Mouse (Mus musculus) CH12.LX (cell line): ENCODE results near the gene Carnmt1. TPM values are rescaled to one million over a fixed set of nuclear protein-coding genes. Genes with fewer than 3 reads are reported as not detected.

ENCODE experiments used
- DNase-seq: peaks from one replicate; pipeline ENCODE4 v3.0.0-alpha.2; 2013; ENCODE audit errors: extremely low read depth
- H3K27ac ChIP-seq: 2 replicates; pipeline ENCODE4 v1.5.1; 2012; ENCODE audit warnings: low read depth, mild to moderate bottlenecking, control low read depth, moderate library complexity; ENCODE audit not compliant: insufficient read depth
- H3K27me3 ChIP-seq: replicated peaks from 2 replicates; pipeline ENCODE3; 2012; ENCODE audit warnings: inconsistent platforms
- H3K36me3 ChIP-seq, 2 experiments: replicated peaks in 1 of 2; 2 replicates each; pipeline versions ENCODE3 to v1.6.1; 2012; ENCODE audit warnings: inconsistent platforms in 1 of 2, low read length in 1 of 2, mild to moderate bottlenecking in 1 of 2, mixed read lengths in 1 of 2, moderate library complexity in 1 of 2; ENCODE audit not compliant: control insufficient read depth in 1 of 2, insufficient read depth in 1 of 2
- H3K4me1 ChIP-seq, 2 experiments: 2 replicates each; pipeline ENCODE4 v1.6.1; 2012; ENCODE audit warnings: inconsistent platforms in 1 of 2, moderate library complexity in 1 of 2; ENCODE audit not compliant: insufficient read depth in 2 of 2, control insufficient read depth in 1 of 2
- H3K4me2 ChIP-seq: 2 replicates; pipeline ENCODE4 v1.6.1; 2012; ENCODE audit warnings: low read depth, mild to moderate bottlenecking, control low read depth; ENCODE audit not compliant: poor library complexity, insufficient read depth, severe bottlenecking
- H3K4me3 ChIP-seq, 3 experiments: fragments of 150-350 bp in 1 of 3; sonication (generic) in 1 of 3; replicated peaks in 1 of 3; 2 replicates each; pipeline versions ENCODE3 to v1.5.1; 2011 to 2012; ENCODE audit warnings: low read depth in 2 of 3, low read length in 2 of 3, mild to moderate bottlenecking in 2 of 3, moderate library complexity in 2 of 3, control low read depth in 1 of 3, improper control_type of control experiment in 1 of 3, inconsistent platforms in 1 of 3, mixed read lengths in 1 of 3; ENCODE audit not compliant: poor library complexity in 1 of 3
- H3K79me2 ChIP-seq: replicated peaks from 2 replicates; pipeline ENCODE4 v1.6.1; 2012; ENCODE audit warnings: mild to moderate bottlenecking, moderate library complexity; ENCODE audit not compliant: control insufficient read depth, poor library complexity, insufficient read depth, severe bottlenecking; ENCODE audit errors: extremely low read depth
- H3K9ac ChIP-seq: 2 replicates; pipeline ENCODE4 v1.6.1; 2012; ENCODE audit warnings: low read depth, mild to moderate bottlenecking, control low read depth, moderate library complexity; ENCODE audit not compliant: insufficient read depth
- H3K9me3 ChIP-seq: replicated peaks from 2 replicates; pipeline ENCODE3; 2012; ENCODE audit warnings: low read length, inconsistent platforms, mixed read lengths
- BHLHE40 ChIP-seq: IDR thresholded peaks from 2 replicates; pipeline ENCODE4 v1.6.1; 2011; ENCODE audit warnings: mild to moderate bottlenecking, low read depth, low read length, improper control_type of control experiment
- CHD1 ChIP-seq: IDR thresholded peaks from 2 replicates; pipeline ENCODE4 v1.6.1; 2012; ENCODE audit warnings: low read depth, low read length, improper control_type of control experiment, inconsistent platforms
- E2F4 ChIP-seq: IDR thresholded peaks from 2 replicates; pipeline ENCODE4 v1.6.1; 2011; ENCODE audit warnings: low read depth, low read length, improper control_type of control experiment; ENCODE audit not compliant: insufficient replicate concordance
- ELF1 ChIP-seq: IDR thresholded peaks from 2 replicates; pipeline ENCODE4 v1.6.1; 2014; ENCODE audit warnings: low read depth, mild to moderate bottlenecking, inconsistent platforms, low read length, improper control_type of control experiment
- EP300 ChIP-seq: IDR thresholded peaks from 2 replicates; pipeline ENCODE4 v1.6.1; 2011; ENCODE audit warnings: low read length, improper control_type of control experiment
- GABPA ChIP-seq: IDR thresholded peaks from 2 replicates; pipeline ENCODE4 v1.6.1; 2012; ENCODE audit warnings: low read depth, low read length, improper control_type of control experiment, inconsistent platforms; ENCODE audit not compliant: insufficient replicate concordance
- JUN ChIP-seq: IDR thresholded peaks from 2 replicates; pipeline ENCODE4 v1.6.1; 2011; ENCODE audit warnings: low read depth, mild to moderate bottlenecking, low read length, improper control_type of control experiment, moderate library complexity; ENCODE audit not compliant: insufficient read depth
- JUND ChIP-seq: conservative IDR thresholded peaks from 2 replicates; pipeline ENCODE4 v1.6.1; 2011; ENCODE audit warnings: low read depth, low read length, improper control_type of control experiment
- MYC ChIP-seq: IDR thresholded peaks from 2 replicates; pipeline ENCODE4 v1.6.1; 2011; ENCODE audit warnings: low read depth, mild to moderate bottlenecking, improper control_type of control experiment, low read length
- NELFE ChIP-seq: IDR thresholded peaks from 2 replicates; pipeline ENCODE4 v1.6.1; 2011; ENCODE audit warnings: low read depth, low read length, improper control_type of control experiment
- NRF1 ChIP-seq: IDR thresholded peaks from 2 replicates; pipeline ENCODE4 v1.6.1; 2014; ENCODE audit warnings: low read depth, mild to moderate bottlenecking, inconsistent platforms, low read length, improper control_type of control experiment, moderate library complexity
- PAX5 ChIP-seq: IDR thresholded peaks from 2 replicates; pipeline ENCODE4 v1.6.1; 2012; ENCODE audit warnings: low read length, inconsistent platforms, mixed read lengths
- SIN3A ChIP-seq: IDR thresholded peaks from 2 replicates; pipeline ENCODE4 v1.6.1; 2012; ENCODE audit warnings: low read length, improper control_type of control experiment, inconsistent platforms
- UBTF ChIP-seq: IDR thresholded peaks from 2 replicates; pipeline ENCODE4 v1.6.1; 2012; ENCODE audit warnings: low read depth, mild to moderate bottlenecking, inconsistent platforms, low read length, improper control_type of control experiment, moderate library complexity
- USF1 ChIP-seq: IDR thresholded peaks from 2 replicates; pipeline ENCODE4 v1.6.1; 2014; ENCODE audit warnings: low read depth, mild to moderate bottlenecking, inconsistent platforms, low read length, improper control_type of control experiment
- USF2 ChIP-seq: conservative IDR thresholded peaks from 2 replicates; pipeline ENCODE4 v1.6.1; 2011; ENCODE audit warnings: low read depth, low read length, improper control_type of control experiment
- ZC3H11A ChIP-seq: IDR thresholded peaks from 2 replicates; pipeline ENCODE4 v1.6.1; 2012; ENCODE audit warnings: low read depth, mild to moderate bottlenecking, inconsistent platforms, low read length, improper control_type of control experiment
- ZKSCAN1 ChIP-seq: IDR thresholded peaks from 2 replicates; pipeline ENCODE4 v1.6.1; 2012; ENCODE audit warnings: low read depth, inconsistent platforms, low read length, improper control_type of control experiment, borderline replicate concordance
- ZNF384 ChIP-seq: IDR thresholded peaks from 2 replicates; pipeline ENCODE4 v1.6.1; 2012; ENCODE audit warnings: low read depth, low read length, improper control_type of control experiment, inconsistent platforms
- dilution Hi-C: fragments of 300-500 bp; cut with MboI; formaldehyde crosslinking; loops from 2 replicates; pipeline ENCODE4 v1.14.3; 2020; ENCODE audit warnings: low sequenced_read_pairs; ENCODE audit not compliant: extremely low pct_unique_long_range_greater_than_20kb, extremely low pct_ligation_motif_present
- in situ Hi-C: fragments of 300-500 bp; cut with MboI; formaldehyde crosslinking; loops from 3 replicates; pipeline ENCODE4 v1.14.3; 2019; ENCODE audit warnings: low sequenced_read_pairs, low pct_ligation_motif_present, low pct_unique_long_range_greater_than_20kb, mixed read lengths
- polyA plus RNA-seq: library from polyadenylated mRNA; unstranded; fragments of >175 nt; gene quantifications from 2 replicates; pipeline ENCODE4 v1.2.1, GENCODE M21; 2012; ENCODE audit warnings: low read depth; ENCODE audit not compliant: insufficient read length
- total RNA-seq, 2 experiments: library from RNA; depleted of rRNA; stranded (reverse); fragments of 300-350 nt in 1 of 2; fragments of >200 nt in 1 of 2; gene quantifications; 2 replicates each; pipeline ENCODE4 v1.2.3; 2012 to 2014

The Carnmt1 gene
- total and polyA plus RNA-seq, 3 experiments: 17.6 to 47.1 (median 41.7) TPM

- Histone ChIP-seq H3K4me2 (no peak overlapping the region), H3K27me3 (no peaks in the 10 kb centered on the region), H3K4me3 (no peak overlapping the region), H3K27ac (no peak overlapping the region), H3K4me1 (no peaks in the 10 kb centered on the region), H3K9ac (no peak overlapping the region), H3K36me3 (peaks cover 32 to 79% of the 10 kb centered on the region in 2 experiments), H3K79me2 (no peaks in the 10 kb centered on the region; the same call in 1 of the 2 replicates), H3K9me3 (no peaks in the 10 kb centered on the region)
- dilution Hi-C loops: no loop called here
- no peak for DNase-seq
- in situ Hi-C loops: no loop called here
- TF ChIP-seq EP300: no peak
These were observed 24.6 kb downstream of the Carnmt1 start for GRCm38 (mm10) chr19:18695116-18695515.

- Histone ChIP-seq H3K9ac (no peak overlapping the region), H3K4me2 (no peak overlapping the region), H3K4me1 (no peaks in the 10 kb centered on the region), H3K36me3 (peaks cover 32 to 83% of the 10 kb centered on the region in 2 experiments), H3K79me2 (no peaks in the 10 kb centered on the region; the same call in 1 of the 2 replicates), H3K9me3 (no peaks in the 10 kb centered on the region), H3K27me3 (no peaks in the 10 kb centered on the region), H3K27ac (no peak overlapping the region), H3K4me3 (no peak overlapping the region)
- dilution Hi-C loops: no loop called here
- TF ChIP-seq ZNF384 (no peak), ZC3H11A (no peak), USF2 (no peak)
- in situ Hi-C loops: no loop called here
- no peak for DNase-seq
These were observed 25.0 kb downstream of the Carnmt1 start for GRCm38 (mm10) chr19:18695552-18695951.

- H3K4me2 ChIP-seq: no peak overlapping the region
- dilution Hi-C loops (no loop called here), in situ Hi-C loops (no loop called here)
- peaks cover under 1% of the 10 kb centered on the region; the same call in 1 of the 2 replicates for H3K79me2 ChIP-seq
- DNase-seq: no peak
- no peak overlapping the region for H3K27ac ChIP-seq
- no peaks in the 10 kb centered on the region for H3K27me3 ChIP-seq
- H3K4me1 ChIP-seq: peaks cover 5 to 8% of the 10 kb centered on the region in 2 experiments; a peak in 2 of 4 replicates
- H3K4me3 ChIP-seq: no peak overlapping the region
- no peaks in the 10 kb centered on the region for H3K9me3 ChIP-seq
- no peak for TF ChIP-seq ZNF384
- TF ChIP-seq JUND: no peak
- TF ChIP-seq MYC: no peak
- no peak for TF ChIP-seq USF1
- TF ChIP-seq ELF1: no peak
- no peak for TF ChIP-seq SIN3A
- TF ChIP-seq JUN: no peak
- no peak for TF ChIP-seq NELFE
- no peak for TF ChIP-seq ZKSCAN1
- no peak for TF ChIP-seq PAX5
- TF ChIP-seq EP300: no peak
- no peak for TF ChIP-seq CHD1
- TF ChIP-seq NRF1: no peak
- TF ChIP-seq GABPA: no peak
- no peak for TF ChIP-seq UBTF
- no peak for TF ChIP-seq BHLHE40
- no peak for TF ChIP-seq USF2
- no peak for TF ChIP-seq E2F4
- no peak overlapping the region for H3K9ac ChIP-seq
- H3K36me3 ChIP-seq: peaks cover 0 to 9% of the 10 kb centered on the region in 2 experiments
These were observed 37.5 kb downstream of the Carnmt1 start for GRCm38 (mm10) chr19:18708101-18708500.
